In the genomic region with DNA sequence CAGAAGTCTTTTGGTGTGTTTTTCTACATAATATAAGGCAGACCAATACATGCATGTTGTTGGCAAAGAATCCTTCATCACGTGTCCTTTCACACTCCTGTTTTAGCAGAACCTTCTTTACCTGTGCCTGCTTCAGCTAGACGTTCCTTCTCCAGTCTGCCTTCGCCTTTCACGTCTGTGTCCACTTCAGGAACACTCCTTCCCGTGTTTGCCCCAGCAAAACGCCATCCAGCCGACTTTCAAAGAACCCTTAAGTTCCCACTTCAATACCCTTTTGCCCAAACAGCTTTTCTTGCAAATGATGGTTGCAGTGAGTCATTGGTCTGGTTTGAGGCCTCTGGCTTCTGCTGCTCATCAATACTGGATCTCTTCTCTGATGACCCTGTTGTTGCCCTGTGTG, we compare ENCODE assay signal across 29 mouse cellular contexts. TPM values are rescaled to one million over a fixed set of nuclear protein-coding genes. Genes with fewer than 3 reads are reported as not detected.
"Had no signal": no experiment of that assay in that cellular context is flagged by ENCODE, and none has a peak within 500 bp of the region (broad histone marks: within the 10 kb centered on the region; RNA-seq: fewer than 3 reads in every experiment).

No protein-coding gene starts in this region.

- H3K4me1 ChIP-seq: lung, embryonic 15.5 days; midbrain, embryonic 15.5 days had no signal

- ATAC-seq: liver, embryonic 12.5 days; liver, postnatal 0 days; midbrain, embryonic 13.5 days; midbrain, embryonic 15.5 days; midbrain, embryonic 16.5 days had no signal

- H3K27ac ChIP-seq: left cerebral cortex, adult 2 months; limb, embryonic 10.5 days; limb, embryonic 12.5 days; limb, embryonic 13.5 days; limb, embryonic 15.5 days; liver, embryonic 12.5 days; liver, embryonic 13.5 days; liver, embryonic 14.5 days; liver, embryonic 15.5 days; lung, embryonic 15.5 days; macrophage; midbrain, embryonic 10.5 days; midbrain, embryonic 12.5 days; midbrain, embryonic 13.5 days; midbrain, embryonic 15.5 days; neural tube, embryonic 12.5 days had no signal

- H3K4me2 ChIP-seq: limb, embryonic 12.5 days; limb, embryonic 13.5 days; limb, embryonic 15.5 days; liver, embryonic 11.5 days; liver, embryonic 12.5 days; liver, embryonic 13.5 days; liver, embryonic 15.5 days; lung, embryonic 14.5 days; lung, embryonic 15.5 days; midbrain, embryonic 11.5 days; midbrain, embryonic 12.5 days; midbrain, embryonic 13.5 days; midbrain, embryonic 15.5 days; neural tube, embryonic 12.5 days had no signal

- H3K9me3 ChIP-seq: limb, embryonic 10.5 days; limb, embryonic 12.5 days; limb, embryonic 13.5 days; limb, embryonic 15.5 days; liver, embryonic 12.5 days; liver, embryonic 13.5 days; liver, embryonic 15.5 days; lung, embryonic 15.5 days; megakaryocyte, embryonic 14.5 days; midbrain, embryonic 10.5 days; midbrain, embryonic 12.5 days; midbrain, embryonic 13.5 days; midbrain, embryonic 15.5 days; neural tube, embryonic 12.5 days had no signal

- H3K4me3 ChIP-seq: left cerebral cortex, adult 2 months; limb, embryonic 10.5 days; limb, embryonic 12.5 days; limb, embryonic 13.5 days; limb, embryonic 15.5 days; liver, embryonic 12.5 days; liver, embryonic 13.5 days; liver, embryonic 15.5 days; lung, embryonic 15.5 days; megakaryocyte, embryonic 14.5 days; midbrain, embryonic 10.5 days; midbrain, embryonic 12.5 days; midbrain, embryonic 13.5 days; midbrain, embryonic 15.5 days; myocyte; neural tube, embryonic 12.5 days had no signal

- DNase-seq: left cerebral cortex, postnatal 4 days; liver; liver, embryonic 13.5 days; liver, postnatal 0 days; lung, adult 18-20 months; lung, adult 2 months; lung, embryonic 14.5 days; lung, postnatal 36 days; midbrain, embryonic 14.5 days had no signal

- H3K9ac ChIP-seq: limb, embryonic 12.5 days; limb, embryonic 13.5 days; limb, embryonic 15.5 days; liver, embryonic 12.5 days; liver, embryonic 13.5 days; liver, embryonic 14.5 days; liver, embryonic 15.5 days; liver, postnatal 0 days; lung, embryonic 14.5 days; lung, embryonic 15.5 days; midbrain, embryonic 12.5 days; midbrain, embryonic 13.5 days; midbrain, embryonic 15.5 days; neural tube, embryonic 12.5 days had no signal

- H3K27me3 ChIP-seq: limb, embryonic 12.5 days; limb, embryonic 13.5 days; limb, embryonic 15.5 days; liver, embryonic 12.5 days; liver, embryonic 13.5 days; liver, embryonic 15.5 days; lung, embryonic 15.5 days; megakaryocyte, embryonic 14.5 days; midbrain, embryonic 12.5 days; midbrain, embryonic 13.5 days; midbrain, embryonic 15.5 days; neural tube, embryonic 12.5 days had no signal

RNA-seq across cellular contexts. Expression of a gene that starts 22.5 kb away (rescaled TPM):
- polyA plus RNA-seq: macrophage had no signal

RNA-seq across cellular contexts. Expression of a gene that starts 48.0 kb away (rescaled TPM):
- polyA plus RNA-seq: macrophage had no signal
